Mouse (Mus musculus): Measurements from ENCODE around the gene C2cd2l. TPM values are rescaled to one million over a fixed set of nuclear protein-coding genes. Genes with fewer than 3 reads are reported as not detected.

The C2cd2l gene
- total RNA-seq (2012; rRNA removed): 4.3 and 4.7 TPM in 2 replicates
- polyA plus RNA-seq (2012; ENCODE audit: insufficient read depth in 1 of 2, insufficient read length in 2 of 2, low read depth in 1 of 2, low replicate concordance in 2 of 2, missing spikeins in 1 of 2): 10 to 100 TPM in 1 of 2 experiments, not detected in 1; 10.9 TPM

GRCm38 (mm10) chr9:44319887-44320798 is at the start of gene C2cd2l:
Gene C2cd2l, minus strand, starts transcription at chr9:44320285.
- Histone ChIP-seq H3K27me3 (ENCODE audit: control insufficient read depth in 1 of 2, insufficient read depth in 2 of 2, low read length in 2 of 2) (no peaks in the 10 kb centered on the region), H3K79me2 (ENCODE audit: control insufficient read depth, insufficient read depth, low read length, poor library complexity) (peaks cover 9% of the 10 kb centered on the region; the same call in 1 of the 2 replicates), H3K9ac (ENCODE audit: control insufficient read depth, low read depth, low read length, poor library complexity, severe bottlenecking) (peak within 1 kb of the TSS; percentile 85), H3K27ac (ENCODE audit: control insufficient read depth, low read depth, low read length) (peak within 1 kb of the TSS; percentile 27; the same call in 1 of the 2 replicates), H3K4me3 (ENCODE audit: control insufficient read depth in 1 of 2, insufficient read depth in 1 of 2, low read depth in 2 of 2, low read length in 2 of 2) (peak within 1 kb of the TSS; percentile 93), H3K9me3 (replicated peaks; ENCODE audit: insufficient read depth, low read length) (no peaks in the 10 kb centered on the region), H3K36me3 (ENCODE audit: control insufficient read depth in 1 of 2, insufficient read depth in 2 of 2, low read length in 2 of 2) (peaks cover 0 to 12% of the 10 kb centered on the region in 2 experiments; a peak in 2 of 4 replicates), H3K4me1 (ENCODE audit: control insufficient read depth in 1 of 2, insufficient read depth in 2 of 2, low read length in 2 of 2) (peaks cover 10 to 16% of the 10 kb centered on the region in 2 experiments)
- DNase-seq (ENCODE audit: low read depth, low spot score): peak; percentile 97
- no peak for TF ChIP-seq SMC3 (IDR thresholded peaks at IDR 0.05; ENCODE audit: low read depth, low read length)
- no peak for TF ChIP-seq MEF2A (IDR thresholded peaks at IDR 0.05; ENCODE audit: extremely low read depth, insufficient replicate concordance, low read depth, low read length, poor library complexity, severe bottlenecking)
- no peak for TF ChIP-seq TAL1 (IDR thresholded peaks at IDR 0.05; ENCODE audit: low read length)
- TF ChIP-seq MYC (IDR thresholded peaks at IDR 0.05; ENCODE audit: low read depth, low read length): 0 out of 2 replicates have a peak, but pooled peaks have one; percentile 14
- no peak for TF ChIP-seq ZMIZ1 (IDR thresholded peaks at IDR 0.05; ENCODE audit: low read depth, low read length)
- no peak for TF ChIP-seq ZC3H11A (IDR thresholded peaks at IDR 0.05; ENCODE audit: low read depth, low read length)
- no peak for TF ChIP-seq EP300 (IDR thresholded peaks at IDR 0.05; ENCODE audit: low read depth in 1 of 2, low read length in 2 of 2)
- peak; percentile 40; the same call in 1 of the 2 replicates for TF ChIP-seq POLR2AphosphoS2 (IDR thresholded peaks at IDR 0.05; ENCODE audit: low read length)
- peak; percentile 69 for TF ChIP-seq NRF1 (IDR thresholded peaks at IDR 0.05; ENCODE audit: insufficient read depth, low read depth, low read length, poor library complexity, severe bottlenecking)
- TF ChIP-seq MAFK (IDR thresholded peaks at IDR 0.05; ENCODE audit: borderline replicate concordance, low read depth, low read length): no peak
- peak; percentile 15; the same call in 1 of the 2 replicates for TF ChIP-seq ETS1 (IDR thresholded peaks at IDR 0.05; ENCODE audit: low read depth, low read length)
- TF ChIP-seq KAT2A (conservative IDR thresholded peaks at IDR 0.05; ENCODE audit: low read depth, low read length): no peak
- TF ChIP-seq MYB (IDR thresholded peaks at IDR 0.05; ENCODE audit: low read depth, low read length): no peak
- no peak; the same call in 1 of the 2 replicates for TF ChIP-seq RCOR1 (IDR thresholded peaks at IDR 0.05; ENCODE audit: low read depth, low read length)
- peak; percentile 88 for TF ChIP-seq SIN3A (IDR thresholded peaks at IDR 0.05; ENCODE audit: low read length)
- TF ChIP-seq CHD2 (IDR thresholded peaks at IDR 0.05; ENCODE audit: low read length): no peak
- peak; percentile 79 for TF ChIP-seq ELF1 (IDR thresholded peaks at IDR 0.05; ENCODE audit: low read depth, low read length)
- no peak for TF ChIP-seq RAD21 (IDR thresholded peaks at IDR 0.05; ENCODE audit: low read depth, low read length)
- peak; percentile 50 for TF ChIP-seq MAX (IDR thresholded peaks at IDR 0.05; ENCODE audit: low read length)
- TF ChIP-seq TCF12 (IDR thresholded peaks at IDR 0.05; ENCODE audit: low read depth, low read length): peak; percentile 56; the same call in 1 of the 2 replicates
- TF ChIP-seq ZKSCAN1 (IDR thresholded peaks at IDR 0.05; ENCODE audit: low read depth, low read length): no peak
- peak; percentile 52 to 68; a peak in 3 of 4 replicates for TF ChIP-seq POLR2A (IDR thresholded peaks at IDR 0.05; ENCODE audit: control insufficient read depth in 1 of 2, insufficient read depth in 1 of 2, low read depth in 1 of 2, low read length in 2 of 2, poor library complexity in 1 of 2)
- peak; percentile 10 for TF ChIP-seq MXI1 (IDR thresholded peaks at IDR 0.05; ENCODE audit: low read depth, low read length)
- TF ChIP-seq GATA1 (IDR thresholded peaks at IDR 0.05; ENCODE audit: low read depth, low read length): peak; percentile 6; the same call in 1 of the 2 replicates
- no peak for TF ChIP-seq E2F4 (IDR thresholded peaks at IDR 0.05; ENCODE audit: borderline replicate concordance, low read depth, low read length)
- TF ChIP-seq CTCF (IDR thresholded peaks at IDR 0.05 in 2 of 3, conservative IDR thresholded peaks at IDR 0.05 in 1 of 3; ENCODE audit: control insufficient read depth in 1 of 3, insufficient read depth in 1 of 3, low read depth in 2 of 3, low read length in 3 of 3, poor library complexity in 1 of 3, severe bottlenecking in 1 of 3): 0 out of 6 replicates have a peak, but pooled peaks of 1 of the 3 experiments have one; percentile 0
- TF ChIP-seq GABPA (IDR thresholded peaks at IDR 0.05; ENCODE audit: low read depth, low read length): no peak
- peak; percentile 80 for TF ChIP-seq HCFC1 (IDR thresholded peaks at IDR 0.05; ENCODE audit: low read depth, low read length)
- TF ChIP-seq JUND (IDR thresholded peaks at IDR 0.05; ENCODE audit: low read depth, low read length): no peak
- peak; percentile 24; the same call in 1 of the 2 replicates for TF ChIP-seq MAZ (IDR thresholded peaks at IDR 0.05; ENCODE audit: low read depth, low read length)
- peak; percentile 69 for TF ChIP-seq NELFE (IDR thresholded peaks at IDR 0.05; ENCODE audit: low read depth, low read length)
- 0 out of 2 replicates have a peak, but pooled peaks have one; percentile 27 for TF ChIP-seq UBTF (IDR thresholded peaks at IDR 0.05; ENCODE audit: borderline replicate concordance, insufficient read depth, low read depth, low read length)
- peak; percentile 12; the same call in 1 of the 2 replicates for TF ChIP-seq ZNF384 (IDR thresholded peaks at IDR 0.05; ENCODE audit: low read depth, low read length)

Data from MEL (cell line).